In genomic region chr19:58550916-58551315, GRCm38 (mm10) we compare ENCODE assay signal across 29 mouse cellular contexts. TPM values are rescaled to one million over a fixed set of nuclear protein-coding genes. Genes with fewer than 3 reads are reported as not detected.
DNase-seq lines count a peak whose midpoint lies in the region; ATAC-seq and TF ChIP-seq lines count a peak whose summit lies in the region.
"Had no signal": no experiment of that assay in that cellular context is flagged by ENCODE, and none has a peak within 500 bp of the region (broad histone marks: within the 10 kb centered on the region; RNA-seq: fewer than 3 reads in every experiment).

No protein-coding gene starts in this region.

- TF ChIP-seq CTCF in Patski (IDR thresholded peaks at IDR 0.05): no peak
- no peak for TF ChIP-seq CTCF in midbrain, postnatal 0 days (IDR thresholded peaks at IDR 0.05)

- H3K9me3 ChIP-seq in heart, embryonic 11.5 days (replicated peaks; ENCODE audit: control insufficient read depth, low read length): no peaks in the 10 kb centered on the region
- H3K9me3 ChIP-seq in midbrain, postnatal 0 days (ENCODE audit: low read length): no peaks in the 10 kb centered on the region

- no peak overlapping the region for H3K4me3 ChIP-seq in heart, embryonic 11.5 days (ENCODE audit: low read depth, low read length)
- no peak overlapping the region for H3K4me3 ChIP-seq in midbrain, postnatal 0 days (ENCODE audit: low read depth, low read length)

- H3K36me3 ChIP-seq in heart, embryonic 11.5 days (ENCODE audit: control insufficient read depth, insufficient read depth, low read length): no peaks in the 10 kb centered on the region
- no peaks in the 10 kb centered on the region for H3K36me3 ChIP-seq in midbrain, postnatal 0 days (ENCODE audit: insufficient read depth, low read length)
- H3K36me3 ChIP-seq: G1E had no signal

- no peak overlapping the region for H3K27ac ChIP-seq in heart, embryonic 11.5 days (ENCODE audit: low read depth, low read length)
- H3K27ac ChIP-seq in midbrain, postnatal 0 days (ENCODE audit: low read depth, low read length): no peak overlapping the region

- in situ Hi-C loops in Patski (cut with MboI; ENCODE audit: low pct_unique_long_range_greater_than_20kb): loop anchor here (10.0 kb wide), 4 partner anchors 236 to 896 kb away; no protein-coding TSS in a partner anchor

- H3K9ac ChIP-seq in heart, embryonic 11.5 days (ENCODE audit: low read depth, low read length): no peak overlapping the region
- no peak overlapping the region for H3K9ac ChIP-seq in midbrain, postnatal 0 days (replicated peaks; ENCODE audit: low read length, poor library complexity, severe bottlenecking)

- H3K27me3 ChIP-seq in heart, embryonic 11.5 days (ENCODE audit: control insufficient read depth, insufficient read depth, low read length): no peaks in the 10 kb centered on the region
- H3K27me3 ChIP-seq in Patski: peaks cover 14% of the 10 kb centered on the region
- H3K27me3 ChIP-seq in midbrain, postnatal 0 days (ENCODE audit: insufficient read depth, low read length): no peaks in the 10 kb centered on the region
- H3K27me3 ChIP-seq: CH12.LX had no signal

- no peak for ATAC-seq in heart, embryonic 11.5 days (replicated peaks; ENCODE audit: insufficient number of reproducible peaks, low FRiP score, low TSS enrichment)
- ATAC-seq in Patski: no peak
- no peak for ATAC-seq in midbrain, postnatal 0 days (ENCODE audit: low FRiP score)
- ATAC-seq: activated CD4-positive, CD25-positive, alpha-beta regulatory T cell, adult 4 months; CD4-positive, CD25-positive, alpha-beta regulatory T cell, adult 4 months had no signal

- POLR2A ChIA-PET in Patski (lab: Charles Lee): no interaction called here

- peak; percentile 4 for DNase-seq in heart, adult 11 months
- peak; percentile 51 for DNase-seq in 3T3-L1 (ENCODE audit: low read depth, low spot score)
- DNase-seq in NIH3T3 (ENCODE audit: low read depth): peak; percentile 59
- DNase-seq in Patski (ENCODE audit: low read depth, low spot score): peak; percentile 4
- DNase-seq in midbrain, postnatal 0 days (ENCODE audit: low spot score): no peak
- DNase-seq in spleen, adult 12 weeks (ENCODE audit: low spot score): no peak
- DNase-seq in spleen, postnatal 10 days (ENCODE audit: low spot score in 2 of 2): no peak
- DNase-seq: adrenal gland, adult 2 months; adrenal gland, adult 8-10 months; adrenal gland, postnatal 10 days; adrenal gland, postnatal 14 days; adrenal gland, postnatal 25 days; adrenal gland, postnatal 36 days; B cell, adult 2 months; cerebellum, adult 11 months; cerebellum, adult 11-12 months; cerebellum, adult 18-20 months; cerebellum, adult 2 months; cerebellum, adult 8-10 months had no signal

- WGBS in heart, embryonic 11.5 days (ENCODE audit: insufficient replicate concordance): 77% methylated on average over 3 of the region's 3 CpGs
- 92% methylated on average over 3 of the region's 3 CpGs for WGBS in midbrain, postnatal 0 days

- CTCF ChIA-PET in Patski (lab: Charles Lee): no interaction called here

- H3K4me2 ChIP-seq in heart, embryonic 11.5 days: no peak overlapping the region
- no peak overlapping the region for H3K4me2 ChIP-seq in midbrain, postnatal 0 days (ENCODE audit: low read depth, low read length, poor library complexity, severe bottlenecking)

- no peaks in the 10 kb centered on the region for H3K4me1 ChIP-seq in heart, embryonic 11.5 days (ENCODE audit: control insufficient read depth, insufficient read depth, low read length)
- H3K4me1 ChIP-seq in midbrain, postnatal 0 days (ENCODE audit: insufficient read depth, low read length): no peaks in the 10 kb centered on the region

RNA-seq across cellular contexts. Expression of gene Ccdc172, which starts 39.1 kb away (rescaled TPM):
- polyA plus RNA-seq in heart, embryonic 11.5 days (2014; fragmentation: Nextera tagmentation; extraction: Ambion mirVana): not detected in 2 replicates
- not detected for polyA plus RNA-seq in Patski (2021)
- total RNA-seq in midbrain, postnatal 0 days (2014; rRNA removed): not detected in 2 replicates
- polyA plus RNA-seq in midbrain, postnatal 0 days (2015; fragmentation: Nextera tagmentation; extraction: Ambion mirVana): not detected in 2 replicates
- total RNA-seq: adrenal gland, adult 18-20 months; adrenal gland, adult 2 months; adrenal gland, adult 8-10 months; adrenal gland, postnatal 10 days; adrenal gland, postnatal 14 days; adrenal gland, postnatal 25 days; adrenal gland, postnatal 36 days; adrenal gland, postnatal 4 days; CH12.LX; G1E; MEL had no signal
- polyA plus RNA-seq: activated CD4-positive, CD25-positive, alpha-beta regulatory T cell, adult 4 months; adrenal gland, adult 2 months; brain, embryonic 14.5 days; C2C12; CD4-positive, CD25-positive, alpha-beta regulatory T cell, adult 4 months; cerebellum, adult 2 months; G1E had no signal

Comparison
In these comparisons a context has a peak if more than half of its experiments do, and no peak if none do; other contexts are left out.
1. DNase-seq: peak in heart, adult 11 months (single experiment), 3T3-L1 (single experiment), NIH3T3 (single experiment) and Patski (single experiment); none in midbrain, postnatal 0 days (single experiment), spleen, adult 12 weeks (single experiment) and spleen, postnatal 10 days (0 of 2).